ENCODE assay signal across 30 mouse cellular contexts in genomic region chr5:74480409-74480808, GRCm38 (mm10). TPM values are rescaled to one million over a fixed set of nuclear protein-coding genes. Genes with fewer than 3 reads are reported as not detected.
A peak's percentile ranks its signal among the peaks of the same experiment; 100 is the strongest.
DNase-seq lines count a peak whose midpoint lies in the region; TF ChIP-seq lines count a peak whose summit lies in the region.
"Had no signal": no experiment of that assay in that cellular context is flagged by ENCODE, and none has a peak within 500 bp of the region (broad histone marks: within the 10 kb centered on the region; RNA-seq: fewer than 3 reads in every experiment).

No protein-coding gene starts in this region.

- no peak overlapping the region for H3K4me3 ChIP-seq in kidney, adult 2 months (ENCODE audit: insufficient read depth, low read depth, low read length)
- H3K4me3 ChIP-seq: embryonic facial prominence, embryonic 13.5 days; forebrain, embryonic 10.5 days; forebrain, embryonic 15.5 days; heart, adult 2 months; hindbrain, embryonic 13.5 days; layer of hippocampus, adult 2 months; left cerebral cortex, adult 2 months; limb, embryonic 12.5 days; megakaryocyte, embryonic 14.5 days; midbrain, embryonic 12.5 days; myocyte; neural tube, embryonic 12.5 days had no signal

- H3K4me1 ChIP-seq in kidney, adult 2 months (ENCODE audit: control insufficient read depth, insufficient read depth, low read length) = no peaks in the 10 kb centered on the region
- H3K4me1 ChIP-seq: forebrain, embryonic 15.5 days had no signal

- peak; percentile 39 for DNase-seq in kidney, adult 2 months
- no peak for DNase-seq in kidney, adult 18-20 months
- peak; percentile 14 for DNase-seq in kidney, adult 9 months
- DNase-seq in kidney, postnatal 10 days = peak; percentile 50
- no peak for DNase-seq in spleen, postnatal 14 days (ENCODE audit: low spot score in 2 of 2)
- no peak for DNase-seq in thymus, postnatal 36 days
- DNase-seq: cerebellum, adult 11 months; cerebellum, adult 9-11 months; embryo, embryonic 11 days; gastrocnemius, postnatal 25 days; heart, adult 2 months; heart, postnatal 4 days; lung, postnatal 4 days; right cerebral cortex, adult 18-20 months; spleen, adult 18-20 months; thymus, adult 2 months; thymus, postnatal 4 days had no signal

- H3K36me3 ChIP-seq in kidney, adult 2 months (ENCODE audit: control insufficient read depth, insufficient read depth, low read length) = no peaks in the 10 kb centered on the region
- H3K36me3 ChIP-seq: embryonic facial prominence, embryonic 13.5 days; forebrain, embryonic 10.5 days; forebrain, embryonic 15.5 days; hindbrain, embryonic 13.5 days; limb, embryonic 12.5 days; midbrain, embryonic 12.5 days; neural tube, embryonic 12.5 days had no signal

- H3K27ac ChIP-seq in kidney, adult 2 months (ENCODE audit: insufficient read depth, low read depth, low read length) = no peak overlapping the region
- H3K27ac ChIP-seq: embryonic facial prominence, embryonic 13.5 days; forebrain, embryonic 10.5 days; forebrain, embryonic 15.5 days; heart, adult 2 months; hindbrain, embryonic 13.5 days; layer of hippocampus, adult 2 months; left cerebral cortex, adult 2 months; limb, embryonic 12.5 days; midbrain, embryonic 12.5 days; neural tube, embryonic 12.5 days; stomach, postnatal 0 days had no signal

- no peak for TF ChIP-seq POLR2A in kidney, adult 2 months (IDR thresholded peaks at IDR 0.05; ENCODE audit: low read depth, low read length)

- H3K27me3 ChIP-seq in kidney, adult 2 months (replicated peaks; ENCODE audit: control insufficient read depth, insufficient read depth, low read length) = no peaks in the 10 kb centered on the region
- H3K27me3 ChIP-seq: CH12.LX; embryonic facial prominence, embryonic 13.5 days; forebrain, embryonic 15.5 days; hindbrain, embryonic 13.5 days; limb, embryonic 12.5 days; megakaryocyte, embryonic 14.5 days; midbrain, embryonic 12.5 days; neural tube, embryonic 12.5 days had no signal

- 64% methylated on average over 4 of the region's 4 CpGs for WGBS in kidney, adult 2 months

- TF ChIP-seq CTCF in kidney, adult 2 months (conservative IDR thresholded peaks at IDR 0.05; ENCODE audit: insufficient read depth, insufficient read length, low read depth, low read length) = no peak

RNA-seq across cellular contexts. Expression of gene Scfd2, which starts 51.1 kb away (rescaled TPM):
- 16.1 and 16.6 TPM in 2 replicates for polyA plus RNA-seq in kidney, adult 2 months (2012; rRNA removed)

RNA-seq across cellular contexts. Expression of gene Fip1l1, which starts 54.8 kb away (rescaled TPM):
- 19.4 and 21.6 TPM in 2 replicates for polyA plus RNA-seq in kidney, adult 2 months (2012; rRNA removed)

Comparison
In these comparisons a context has a peak if more than half of its experiments do, and no peak if none do; other contexts are left out.
1. DNase-seq: peak in kidney, adult 2 months (single experiment), kidney, adult 9 months (single experiment) and kidney, postnatal 10 days (single experiment); none in kidney, adult 18-20 months (single experiment), spleen, postnatal 14 days (0 of 2) and thymus, postnatal 36 days (0 of 2).